Mouse (Mus musculus): ENCODE results near the gene Kif17.
"Not testable (repeated sequence)": the region's sequence is repeated elsewhere in the genome, so short reads cannot be mapped to it uniquely, and the experiment has no call there.

Gene Kif17

GRCm38 (mm10) chr4:138313021-138313420 is 62.8 kb downstream of the Kif17 start:
- no peak for DNase-seq (ENCODE audit: low spot score in 2 of 2)

GRCm38 (mm10) chr4:138313795-138314194 is 63.6 kb downstream of the Kif17 start:
- no peak for DNase-seq (ENCODE audit: low spot score in 2 of 2)

- no peak for DNase-seq (ENCODE audit: low spot score in 2 of 2)
Observed at GRCm38 (mm10) chr4:138315781-138316180, 65.5 kb downstream of the Kif17 start.

GRCm38 (mm10) chr4:138316369-138316768 is 66.1 kb downstream of the Kif17 start:
- no peak for DNase-seq (ENCODE audit: low spot score in 2 of 2)

- peak in 1 of 2 experiments; percentile 57 for DNase-seq (ENCODE audit: low spot score in 2 of 2)
Observed at GRCm38 (mm10) chr4:138318509-138319266, 68.5 kb downstream of the Kif17 start.

- DNase-seq (ENCODE audit: low spot score in 2 of 2), result peak; percentile 64 to 92
Observed at GRCm38 (mm10) chr4:138319508-138319907, 69.3 kb downstream of the Kif17 start.

- DNase-seq (ENCODE audit: low spot score in 2 of 2), result no peak
Observed at GRCm38 (mm10) chr4:138320711-138321110, 70.5 kb downstream of the Kif17 start.

- no peak for DNase-seq (ENCODE audit: low spot score in 2 of 2)
Observed at GRCm38 (mm10) chr4:138321488-138321887, 71.3 kb downstream of the Kif17 start.

- no peak for DNase-seq (ENCODE audit: low spot score in 2 of 2)
Observed at GRCm38 (mm10) chr4:138322692-138323091, 72.5 kb downstream of the Kif17 start.

- no peak for DNase-seq (ENCODE audit: low spot score in 2 of 2)
Observed at GRCm38 (mm10) chr4:138323753-138324152, 73.5 kb downstream of the Kif17 start.

- DNase-seq (ENCODE audit: low spot score in 2 of 2), result no peak
Observed at GRCm38 (mm10) chr4:138324451-138324850, 74.2 kb downstream of the Kif17 start.

- DNase-seq (ENCODE audit: low spot score in 2 of 2), result peak; percentile 79 to 94
Observed at GRCm38 (mm10) chr4:138325466-138326076, 75.3 kb downstream of the Kif17 start.

GRCm38 (mm10) chr4:138326077-138326695 is 76.0 kb downstream of the Kif17 start, which contains the start of gene Pink1:
Gene Pink1 (minus strand): TSS chr4:138326307.
- peak; percentile 73 to 95 for DNase-seq (ENCODE audit: low spot score in 2 of 2)

- not testable (repeated sequence) for DNase-seq (ENCODE audit: low spot score in 2 of 2)
Observed at GRCm38 (mm10) chr4:138327155-138327554, 76.9 kb downstream of the Kif17 start.

- DNase-seq (ENCODE audit: low spot score in 2 of 2), result no peak
Observed at GRCm38 (mm10) chr4:138327891-138328470, 77.7 kb downstream of the Kif17 start.

- no peak for DNase-seq (ENCODE audit: low spot score in 2 of 2)
Observed at GRCm38 (mm10) chr4:138330264-138330671, 80.0 kb downstream of the Kif17 start.

- DNase-seq (ENCODE audit: low spot score in 2 of 2), result no peak
Observed at GRCm38 (mm10) chr4:138331647-138332046, 81.4 kb downstream of the Kif17 start.

GRCm38 (mm10) chr4:138333135-138333534 is 82.9 kb downstream of the Kif17 start:
- no peak for DNase-seq (ENCODE audit: low spot score in 2 of 2)

GRCm38 (mm10) chr4:138335036-138335435 is 84.8 kb downstream of the Kif17 start:
- DNase-seq (ENCODE audit: low spot score in 2 of 2), result no peak

GRCm38 (mm10) chr4:138335648-138336047 is 85.4 kb downstream of the Kif17 start:
- DNase-seq (ENCODE audit: low spot score in 2 of 2), result no peak

GRCm38 (mm10) chr4:138336876-138337275 is 86.6 kb downstream of the Kif17 start:
- DNase-seq (ENCODE audit: low spot score in 2 of 2), result no peak

- DNase-seq (ENCODE audit: low spot score in 2 of 2), result no peak
Observed at GRCm38 (mm10) chr4:138337341-138337740, 87.1 kb downstream of the Kif17 start.
